Comparison of ENCODE assay signal across 20 mouse cellular contexts in the genomic region with DNA sequence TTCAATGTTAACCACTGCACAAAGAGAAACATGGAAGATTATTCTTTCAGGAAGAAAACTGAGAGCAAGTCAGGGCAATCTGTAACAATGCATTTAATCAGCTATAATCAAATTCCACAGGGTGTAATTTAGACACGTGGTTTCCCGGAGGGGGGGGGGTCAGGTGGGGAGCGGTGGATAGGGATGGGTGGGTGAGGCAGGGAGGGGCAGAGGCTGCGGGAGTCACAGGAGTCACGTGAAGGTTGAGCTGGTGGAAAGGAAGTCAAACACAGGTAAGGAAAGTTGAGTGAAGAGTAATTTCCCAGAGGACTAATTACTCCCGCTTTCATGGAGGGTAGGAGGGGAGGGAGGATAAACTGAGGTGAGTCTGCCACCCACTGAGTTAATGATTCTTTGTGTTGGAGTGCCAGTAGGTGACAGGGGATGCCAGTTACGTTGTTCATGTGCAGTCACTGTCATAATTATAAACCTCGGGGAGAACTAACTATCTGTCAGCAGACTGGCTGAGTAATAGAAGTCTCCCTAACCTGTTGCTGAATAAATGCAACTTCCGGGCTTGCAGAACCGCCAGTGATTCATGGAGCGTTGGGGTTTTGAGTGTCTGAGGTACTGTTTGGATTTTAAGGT. TPM values are rescaled to one million over a fixed set of nuclear protein-coding genes. Genes with fewer than 3 reads are reported as not detected.
DNase-seq lines count a peak whose midpoint lies in the region; ATAC-seq and TF ChIP-seq lines count a peak whose summit lies in the region.
"Had no signal": no experiment of that assay in that cellular context is flagged by ENCODE, and none has a peak within 500 bp of the region (broad histone marks: within the 10 kb centered on the region; RNA-seq: fewer than 3 reads in every experiment).

No protein-coding gene starts in this region.

- H3K4me2 ChIP-seq in kidney, embryonic 14.5 days (replicated peaks; ENCODE audit: low read depth, low read length), result no peak overlapping the region
- no peak overlapping the region for H3K4me2 ChIP-seq in embryonic facial prominence, embryonic 14.5 days (ENCODE audit: low read depth, low read length)
- H3K4me2 ChIP-seq: hindbrain, embryonic 12.5 days; limb, embryonic 12.5 days; neural tube, embryonic 12.5 days had no signal

- no peak overlapping the region for H3K9ac ChIP-seq in kidney, embryonic 14.5 days (ENCODE audit: low read depth, low read length)
- no peak overlapping the region for H3K9ac ChIP-seq in embryonic facial prominence, embryonic 14.5 days (ENCODE audit: low read depth, low read length)
- H3K9ac ChIP-seq: hindbrain, embryonic 12.5 days; limb, embryonic 12.5 days; liver, embryonic 14.5 days; neural tube, embryonic 12.5 days had no signal

- TF ChIP-seq POLR2A in kidney, adult 2 months (IDR thresholded peaks at IDR 0.05; ENCODE audit: low read depth, low read length), result no peak
- no peak for TF ChIP-seq POLR2A in thymus, adult 2 months (IDR thresholded peaks at IDR 0.05; ENCODE audit: control insufficient read depth, extremely low read depth, insufficient read depth, low read length, poor library complexity)

- no peaks in the 10 kb centered on the region for H3K36me3 ChIP-seq in kidney, adult 2 months (ENCODE audit: control insufficient read depth, insufficient read depth, low read length)
- no peaks in the 10 kb centered on the region for H3K36me3 ChIP-seq in kidney, embryonic 14.5 days (ENCODE audit: control insufficient read depth, insufficient read depth, low read length)
- H3K36me3 ChIP-seq in embryonic facial prominence, embryonic 14.5 days (ENCODE audit: control insufficient read depth, insufficient read depth, low read length), result no peaks in the 10 kb centered on the region
- H3K36me3 ChIP-seq in thymus, adult 2 months (ENCODE audit: control insufficient read depth, insufficient read depth, low read length), result no peaks in the 10 kb centered on the region
- H3K36me3 ChIP-seq: hindbrain, embryonic 12.5 days; limb, embryonic 12.5 days; midbrain, embryonic 10.5 days; neural tube, embryonic 12.5 days had no signal

- 25% methylated on average over 11 of the region's 11 CpGs for WGBS in kidney, adult 2 months
- WGBS in kidney, embryonic 14.5 days, result 31% methylated on average over 11 of the region's 11 CpGs
- 54% methylated on average over 11 of the region's 11 CpGs for WGBS in embryonic facial prominence, embryonic 14.5 days
- WGBS in thymus, adult 2 months, result 86% methylated on average over 11 of the region's 11 CpGs

- no peak for ATAC-seq in kidney, embryonic 14.5 days (ENCODE audit: low FRiP score, low TSS enrichment)
- ATAC-seq in Patski, result peak; percentile 51
- ATAC-seq in embryonic facial prominence, embryonic 14.5 days (ENCODE audit: low read depth), result peak; percentile 67; the same call in 1 of the 2 replicates
- no peak for ATAC-seq in cerebellum, adult (ENCODE audit: insufficient number of reproducible peaks, low FRiP score, low TSS enrichment)
- ATAC-seq: inflammation-experienced regulatory T-cells, adult 6 months had no signal

- in situ Hi-C loops in Patski (cut with MboI; ENCODE audit: low pct_unique_long_range_greater_than_20kb), result loop anchor here (25.0 kb wide), 1 partner anchor 767 kb away; no protein-coding TSS in a partner anchor

- H3K9me3 ChIP-seq in kidney, embryonic 14.5 days (ENCODE audit: control insufficient read depth, low read length), result no peaks in the 10 kb centered on the region
- no peaks in the 10 kb centered on the region for H3K9me3 ChIP-seq in embryonic facial prominence, embryonic 14.5 days (ENCODE audit: control insufficient read depth, low read length)
- H3K9me3 ChIP-seq: hindbrain, embryonic 12.5 days; limb, embryonic 12.5 days; midbrain, embryonic 10.5 days; neural tube, embryonic 12.5 days had no signal

- POLR2A ChIA-PET in Patski (lab: Charles Lee), result interaction anchor here (1.0 to 1.1 kb wide), 2 partner anchors 15 to 106 kb away, joined by 3 to 4 read pairs; partner anchors contain the start of gene Hk2

- H3K27ac ChIP-seq in kidney, adult 2 months (ENCODE audit: insufficient read depth, low read depth, low read length), result no peak overlapping the region
- no peak overlapping the region for H3K27ac ChIP-seq in kidney, embryonic 14.5 days (ENCODE audit: low read depth, low read length)
- H3K27ac ChIP-seq in embryonic facial prominence, embryonic 14.5 days (replicated peaks; ENCODE audit: low read depth, low read length), result no peak overlapping the region
- H3K27ac ChIP-seq in thymus, adult 2 months (ENCODE audit: control insufficient read depth, insufficient read depth, low read length), result no peak overlapping the region
- H3K27ac ChIP-seq: hindbrain, embryonic 12.5 days; limb, embryonic 12.5 days; liver, embryonic 14.5 days; midbrain, embryonic 10.5 days; neural tube, embryonic 12.5 days had no signal

- no peaks in the 10 kb centered on the region for H3K27me3 ChIP-seq in kidney, adult 2 months (replicated peaks; ENCODE audit: control insufficient read depth, insufficient read depth, low read length)
- H3K27me3 ChIP-seq in kidney, embryonic 14.5 days (ENCODE audit: control insufficient read depth, insufficient read depth, low read length), result no peaks in the 10 kb centered on the region
- no peaks in the 10 kb centered on the region for H3K27me3 ChIP-seq in Patski
- no peaks in the 10 kb centered on the region for H3K27me3 ChIP-seq in embryonic facial prominence, embryonic 14.5 days (replicated peaks; ENCODE audit: control insufficient read depth, insufficient read depth, low read length)
- no peaks in the 10 kb centered on the region for H3K27me3 ChIP-seq in thymus, adult 2 months (ENCODE audit: control insufficient read depth, insufficient read depth, low read length)
- H3K27me3 ChIP-seq: hindbrain, embryonic 12.5 days; limb, embryonic 12.5 days; neural tube, embryonic 12.5 days had no signal

- TF ChIP-seq CTCF in kidney, adult 2 months (conservative IDR thresholded peaks at IDR 0.05; ENCODE audit: insufficient read depth, insufficient read length, low read depth, low read length), result no peak
- no peak for TF ChIP-seq CTCF in Patski (IDR thresholded peaks at IDR 0.05)
- no peak for TF ChIP-seq CTCF in thymus, adult 2 months (IDR thresholded peaks at IDR 0.05; ENCODE audit: borderline replicate concordance, control insufficient read depth, extremely low read depth, insufficient read depth, low read length, poor library complexity)

- CTCF ChIA-PET in Patski (lab: Charles Lee), result interaction anchor here (0.9 to 5.8 kb wide), 6 partner anchors 14 to 165 kb away, joined by 3 to 28 read pairs (median 4); no protein-coding TSS in a partner anchor

- H3K4me3 ChIP-seq in kidney, adult 2 months (ENCODE audit: insufficient read depth, low read depth, low read length), result no peak overlapping the region
- no peak overlapping the region for H3K4me3 ChIP-seq in kidney, embryonic 14.5 days (ENCODE audit: low read length)
- H3K4me3 ChIP-seq in embryonic facial prominence, embryonic 14.5 days (ENCODE audit: low read depth, low read length), result no peak overlapping the region
- H3K4me3 ChIP-seq in thymus, adult 2 months (ENCODE audit: control insufficient read depth, insufficient read depth, low read length), result no peak overlapping the region
- H3K4me3 ChIP-seq: hindbrain, embryonic 12.5 days; limb, embryonic 12.5 days; midbrain, embryonic 10.5 days; neural tube, embryonic 12.5 days had no signal

- H3K4me1 ChIP-seq in kidney, adult 2 months (ENCODE audit: control insufficient read depth, insufficient read depth, low read length), result no peaks in the 10 kb centered on the region
- no peaks in the 10 kb centered on the region for H3K4me1 ChIP-seq in kidney, embryonic 14.5 days (ENCODE audit: control insufficient read depth, insufficient read depth, low read length)
- H3K4me1 ChIP-seq in embryonic facial prominence, embryonic 14.5 days (ENCODE audit: control insufficient read depth, insufficient read depth, low read length), result no peaks in the 10 kb centered on the region
- H3K4me1 ChIP-seq in thymus, adult 2 months (replicated peaks; ENCODE audit: control insufficient read depth, insufficient read depth, low read length), result peaks cover 8% of the 10 kb centered on the region
- H3K4me1 ChIP-seq: hindbrain, embryonic 12.5 days; neural tube, embryonic 12.5 days had no signal

- peak; percentile 13 for DNase-seq in kidney, adult 2 months
- DNase-seq in Patski (ENCODE audit: low read depth, low spot score), result no peak
- no peak for DNase-seq in embryonic facial prominence, embryonic 14.5 days (ENCODE audit: low spot score)
- peak; percentile 15 to 48 for DNase-seq in kidney, postnatal 25 days
- no peak for DNase-seq in embryo, embryonic 10 days (ENCODE audit: low spot score)
- no peak for DNase-seq in thymus, adult 2 months
- DNase-seq: adrenal gland, postnatal 36 days; cerebellum, adult 9-11 months; gastrocnemius, postnatal 14 days; layer of hippocampus, adult 9-11 months; lung, postnatal 4 days; thymus, adult 18-20 months had no signal

RNA-seq across cellular contexts. Expression of gene Sema4f, which starts 60.0 kb away (rescaled TPM):
- polyA plus RNA-seq in kidney, adult 2 months (2012; rRNA removed), result 0.12 and 0.28 TPM in 2 replicates
- polyA plus RNA-seq in kidney, embryonic 14.5 days (2014; fragmentation: Nextera tagmentation; extraction: Ambion mirVana), result 0.57 and 0.87 TPM in 2 replicates
- 2.1 TPM for polyA plus RNA-seq in Patski (2021)
- polyA plus RNA-seq in embryonic facial prominence, embryonic 14.5 days (2014; fragmentation: Nextera tagmentation; extraction: Ambion mirVana), result 2.1 and 3.5 TPM in 2 replicates
- 3.0 and 3.3 TPM in 2 replicates for polyA plus RNA-seq in thymus, adult 2 months (2012; rRNA removed)

Comparison
In these comparisons a context has a peak if more than half of its experiments do, and no peak if none do; other contexts are left out.
1. DNase-seq: peak in kidney, adult 2 months (single experiment) and kidney, postnatal 25 days (2 of 2); none in Patski (single experiment), embryonic facial prominence, embryonic 14.5 days (single experiment), embryo, embryonic 10 days (single experiment) and thymus, adult 2 months (single experiment).
2. ATAC-seq: peak in Patski (single experiment) and embryonic facial prominence, embryonic 14.5 days (single experiment); none in kidney, embryonic 14.5 days (single experiment) and cerebellum, adult (single experiment).